Mouse (Mus musculus): ENCODE results near the gene Fam98b. TPM values are rescaled to one million over a fixed set of nuclear protein-coding genes. Genes with fewer than 3 reads are reported as not detected.
A peak's percentile ranks its signal among the peaks of the same experiment; 100 is the strongest.

Fam98b gene
- 5.1 and 6.5 TPM in 2 replicates for polyA plus RNA-seq (2014; fragmentation: Nextera tagmentation; extraction: Ambion mirVana)

DNA sequence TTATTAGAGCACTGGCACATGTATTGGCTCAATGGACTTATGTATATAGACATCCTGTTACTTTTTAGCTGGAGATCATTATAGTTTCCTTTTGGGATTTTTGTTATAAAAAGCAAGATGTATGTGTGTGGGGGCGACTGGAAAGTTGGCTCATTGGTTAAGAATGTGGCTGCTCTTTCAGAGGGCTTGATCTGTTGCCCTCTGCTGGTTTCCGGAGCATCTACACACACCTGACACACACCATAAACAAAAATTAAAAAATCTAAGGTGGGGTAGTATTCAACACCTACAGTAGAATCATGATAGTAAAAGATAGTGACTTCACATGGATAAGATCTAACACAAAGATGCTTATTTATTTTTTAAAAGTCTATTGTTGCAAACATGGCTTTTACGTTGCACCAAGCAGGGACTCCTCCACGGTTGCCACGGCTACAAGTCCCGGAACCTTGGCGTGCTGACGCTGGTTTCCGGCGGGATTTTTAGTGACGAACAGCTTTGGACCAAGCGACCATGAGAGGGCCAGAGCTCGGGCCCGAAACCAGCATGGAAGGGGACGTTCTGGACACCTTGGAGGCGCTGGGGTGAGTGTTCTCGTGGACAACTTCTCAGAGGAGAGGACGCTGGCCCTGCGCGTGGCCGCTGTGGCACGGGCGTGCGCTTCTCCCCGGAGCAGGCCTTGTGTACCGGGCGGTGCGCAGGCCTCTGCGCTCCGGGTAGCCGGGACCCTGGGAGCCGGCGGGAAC is at the start of gene Fam98b:
Fam98b (plus strand) TSS at position 485 of the 746 bp plus-strand sequence.
- WGBS (ENCODE audit: insufficient replicate concordance) = under 1% methylated on average over 33 of the region's 33 CpGs
- Histone ChIP-seq H3K9me3 (replicated peaks; ENCODE audit: control insufficient read depth, low read length) (no peaks in the 10 kb centered on the region), H3K36me3 (ENCODE audit: control insufficient read depth, insufficient read depth, low read length) (no peaks in the 10 kb centered on the region), H3K4me3 (ENCODE audit: low read depth, low read length) (peak within 1 kb of the TSS; percentile 94), H3K9ac (ENCODE audit: low read depth, low read length) (peak within 1 kb of the TSS; percentile 96), H3K4me2 (peak within 1 kb of the TSS; percentile 84), H3K27ac (ENCODE audit: low read depth, low read length) (peak within 1 kb of the TSS; percentile 31), H3K4me1 (ENCODE audit: control insufficient read depth, insufficient read depth, low read length) (peaks cover 6% of the 10 kb centered on the region; the same call in 1 of the 2 replicates), H3K27me3 (ENCODE audit: control insufficient read depth, insufficient read depth, low read length) (no peaks in the 10 kb centered on the region)
- peak; percentile 81 for ATAC-seq (replicated peaks; ENCODE audit: insufficient number of reproducible peaks, low FRiP score, low TSS enrichment)

DNA sequence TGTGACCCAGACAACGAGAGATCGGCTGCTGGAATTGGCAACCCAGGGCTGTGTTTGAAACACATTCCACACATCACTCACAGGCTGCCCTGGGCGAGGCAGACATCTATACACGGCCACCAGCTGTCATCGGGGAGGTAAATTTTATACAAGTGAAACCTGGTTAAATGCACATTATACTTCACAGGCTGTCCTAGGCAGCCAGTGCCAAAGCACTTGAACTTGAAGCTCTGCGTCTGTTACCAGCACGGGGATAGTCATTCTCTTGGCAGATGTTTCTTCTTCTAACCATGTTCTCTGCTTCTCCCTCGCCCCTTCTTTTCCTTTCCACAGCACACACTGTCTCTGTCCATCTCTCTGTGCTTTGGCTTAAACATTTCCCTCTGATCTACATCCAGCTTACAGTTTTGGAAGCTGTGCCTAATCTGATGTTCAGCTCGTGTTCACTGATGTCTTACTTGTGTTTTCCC is 48.6 kb upstream of the Fam98b start:
- WGBS (ENCODE audit: insufficient replicate concordance) = 52% methylated on average over 9 of the region's 9 CpGs
- H3K4me1 ChIP-seq (ENCODE audit: control insufficient read depth, insufficient read depth, low read length) = no peaks in the 10 kb centered on the region
- no peaks in the 10 kb centered on the region for H3K9me3 ChIP-seq (replicated peaks; ENCODE audit: control insufficient read depth, low read length)
- no peak overlapping the region; the same call in 1 of the 2 replicates for H3K4me2 ChIP-seq
- H3K36me3 ChIP-seq (ENCODE audit: control insufficient read depth, insufficient read depth, low read length) = no peaks in the 10 kb centered on the region
- H3K27ac ChIP-seq (ENCODE audit: low read depth, low read length) = no peak overlapping the region
- no peak overlapping the region for H3K4me3 ChIP-seq (ENCODE audit: low read depth, low read length)
- no peak for ATAC-seq (replicated peaks; ENCODE audit: insufficient number of reproducible peaks, low FRiP score, low TSS enrichment)
- no peaks in the 10 kb centered on the region for H3K27me3 ChIP-seq (ENCODE audit: control insufficient read depth, insufficient read depth, low read length)
- no peak overlapping the region for H3K9ac ChIP-seq (ENCODE audit: low read depth, low read length)

DNA sequence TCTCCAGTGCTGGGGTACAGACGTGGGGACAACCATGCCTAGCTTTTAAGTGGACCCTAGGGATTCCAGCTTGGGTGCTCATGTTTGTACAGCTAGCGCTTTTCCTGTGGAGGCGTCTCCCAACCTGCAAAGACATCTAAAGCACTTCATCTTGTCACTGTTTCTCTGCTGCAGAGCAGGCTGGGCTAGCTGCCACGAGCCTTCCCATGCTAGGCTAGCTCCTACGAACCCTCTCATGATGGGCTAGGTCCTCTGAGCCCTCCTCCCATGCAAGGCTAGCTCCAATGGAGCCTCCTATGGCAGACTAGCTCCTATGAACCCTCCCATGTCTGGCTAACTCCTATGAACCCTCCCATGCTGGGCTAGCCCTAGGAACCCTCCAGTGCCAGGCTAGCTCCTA is 46.2 kb upstream of the Fam98b start:
- Histone ChIP-seq H3K27ac (ENCODE audit: low read depth, low read length) (no peak overlapping the region), H3K4me3 (ENCODE audit: low read depth, low read length) (no peak overlapping the region), H3K9ac (ENCODE audit: low read depth, low read length) (no peak overlapping the region), H3K36me3 (ENCODE audit: control insufficient read depth, insufficient read depth, low read length) (no peaks in the 10 kb centered on the region), H3K4me1 (ENCODE audit: control insufficient read depth, insufficient read depth, low read length) (no peaks in the 10 kb centered on the region), H3K4me2 (no peak overlapping the region), H3K9me3 (replicated peaks; ENCODE audit: control insufficient read depth, low read length) (no peaks in the 10 kb centered on the region), H3K27me3 (ENCODE audit: control insufficient read depth, insufficient read depth, low read length) (no peaks in the 10 kb centered on the region)
- 54% methylated on average over 5 of the region's 5 CpGs for WGBS (ENCODE audit: insufficient replicate concordance)
- ATAC-seq (replicated peaks; ENCODE audit: insufficient number of reproducible peaks, low FRiP score, low TSS enrichment) = no peak

DNA sequence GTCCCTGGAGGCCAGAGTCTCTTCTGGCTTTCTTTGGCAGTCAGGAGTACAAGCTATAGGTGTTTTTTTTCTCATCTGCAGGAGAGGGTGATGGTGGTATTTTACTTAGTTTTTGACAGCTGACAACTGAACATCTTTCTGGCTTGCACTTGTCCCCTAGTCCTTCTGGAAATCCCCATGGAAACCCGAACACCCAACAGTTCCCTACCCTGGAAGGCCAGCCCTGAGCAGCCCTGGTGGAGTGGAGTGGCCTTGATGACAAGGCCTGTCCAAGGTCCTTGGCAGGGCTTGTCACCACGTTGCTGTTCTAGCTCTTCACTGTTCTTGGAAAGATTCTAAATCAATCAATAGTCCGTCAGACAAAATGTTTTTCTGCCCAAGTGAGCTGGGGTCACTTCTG is 45.0 kb upstream of the Fam98b start:
- 31% methylated on average over 3 of the region's 3 CpGs for whole genome bisulfite sequencing (ENCODE audit: insufficient replicate concordance)
- H3K36me3 ChIP-seq (ENCODE audit: control insufficient read depth, insufficient read depth, low read length) = no peaks in the 10 kb centered on the region
- H3K9ac ChIP-seq (ENCODE audit: low read depth, low read length) = no peak overlapping the region
- H3K27ac ChIP-seq (ENCODE audit: low read depth, low read length) = no peak overlapping the region
- no peak overlapping the region for H3K4me2 ChIP-seq
- no peaks in the 10 kb centered on the region for H3K27me3 ChIP-seq (ENCODE audit: control insufficient read depth, insufficient read depth, low read length)
- ATAC-seq (replicated peaks; ENCODE audit: insufficient number of reproducible peaks, low FRiP score, low TSS enrichment) = no peak
- H3K4me1 ChIP-seq (ENCODE audit: control insufficient read depth, insufficient read depth, low read length) = no peaks in the 10 kb centered on the region
- no peak overlapping the region for H3K4me3 ChIP-seq (ENCODE audit: low read depth, low read length)
- no peaks in the 10 kb centered on the region for H3K9me3 ChIP-seq (replicated peaks; ENCODE audit: control insufficient read depth, low read length)

DNA sequence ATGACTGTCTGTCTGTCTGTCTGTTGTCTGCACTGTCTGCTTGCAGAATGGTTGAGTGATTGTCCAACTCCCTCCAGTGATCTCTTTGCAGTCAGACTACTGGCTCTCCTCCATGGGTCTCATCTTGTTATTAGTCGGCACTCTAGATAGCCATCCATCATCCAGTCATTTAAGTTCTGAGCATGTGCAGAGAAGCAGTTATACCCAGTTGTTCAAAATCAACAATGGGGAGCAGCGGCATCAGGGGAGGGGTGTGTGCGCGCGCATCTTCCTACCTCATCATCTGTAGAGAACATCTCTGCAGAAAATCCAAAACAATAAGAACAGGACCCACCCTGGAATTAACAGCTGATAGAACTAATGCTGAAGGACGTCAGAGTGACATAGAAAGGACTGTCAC is 44.5 kb upstream of the Fam98b start:
- no peak overlapping the region for H3K4me2 ChIP-seq
- no peaks in the 10 kb centered on the region for H3K27me3 ChIP-seq (ENCODE audit: control insufficient read depth, insufficient read depth, low read length)
- no peak overlapping the region for H3K27ac ChIP-seq (ENCODE audit: low read depth, low read length)
- H3K9ac ChIP-seq (ENCODE audit: low read depth, low read length) = no peak overlapping the region
- H3K9me3 ChIP-seq (replicated peaks; ENCODE audit: control insufficient read depth, low read length) = no peaks in the 10 kb centered on the region
- 70% methylated on average over 6 of the region's 6 CpGs for WGBS (ENCODE audit: insufficient replicate concordance)
- no peak for ATAC-seq (replicated peaks; ENCODE audit: insufficient number of reproducible peaks, low FRiP score, low TSS enrichment)
- H3K36me3 ChIP-seq (ENCODE audit: control insufficient read depth, insufficient read depth, low read length) = no peaks in the 10 kb centered on the region
- peaks cover under 1% of the 10 kb centered on the region; the same call in 1 of the 2 replicates for H3K4me1 ChIP-seq (ENCODE audit: control insufficient read depth, insufficient read depth, low read length)
- H3K4me3 ChIP-seq (ENCODE audit: low read depth, low read length) = no peak overlapping the region

DNA sequence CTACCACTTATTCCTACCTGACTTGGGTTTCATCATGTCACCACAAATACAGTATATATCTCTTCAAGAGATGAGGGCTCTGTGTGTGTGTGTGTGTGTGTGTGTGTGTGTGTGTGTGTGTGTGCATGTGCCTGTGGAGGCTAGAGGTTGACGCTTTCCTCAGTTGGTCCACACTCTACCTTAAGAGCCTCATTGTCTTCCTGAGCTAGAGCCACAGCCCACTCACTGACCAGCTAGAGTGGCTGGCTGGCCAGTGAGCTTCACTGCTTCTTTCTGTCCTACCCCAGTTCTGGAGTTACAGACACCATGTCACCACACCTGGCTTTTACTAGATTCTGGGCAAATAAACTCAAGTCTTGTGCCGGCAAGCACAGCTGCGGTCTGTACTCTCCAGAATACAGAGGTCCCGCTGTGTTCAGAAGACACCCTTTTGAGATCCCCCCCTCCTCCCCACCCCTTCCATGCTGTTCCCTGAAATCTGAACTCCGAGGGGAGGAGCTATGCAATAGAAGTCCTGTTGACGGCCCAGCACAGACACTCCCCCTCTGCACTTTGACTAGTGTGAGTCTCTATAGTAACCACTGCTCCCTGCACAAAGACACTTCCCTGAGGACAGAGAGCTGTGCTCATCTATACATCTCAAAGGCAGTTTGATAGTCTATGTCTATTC is 39.0 kb upstream of the Fam98b start:
- no peak overlapping the region for H3K9ac ChIP-seq (ENCODE audit: low read depth, low read length)
- H3K4me1 ChIP-seq (ENCODE audit: control insufficient read depth, insufficient read depth, low read length) = peaks cover 8% of the 10 kb centered on the region; the same call in 1 of the 2 replicates
- H3K36me3 ChIP-seq (ENCODE audit: control insufficient read depth, insufficient read depth, low read length) = no peaks in the 10 kb centered on the region
- peak overlapping the region; percentile 25; the same call in 1 of the 2 replicates for H3K4me3 ChIP-seq (ENCODE audit: low read depth, low read length)
- no peaks in the 10 kb centered on the region for H3K9me3 ChIP-seq (replicated peaks; ENCODE audit: control insufficient read depth, low read length)
- WGBS (ENCODE audit: insufficient replicate concordance) = 3% methylated on average over 6 of the region's 6 CpGs
- H3K27ac ChIP-seq (ENCODE audit: low read depth, low read length) = no peak overlapping the region
- peak overlapping the region; percentile 60 for H3K4me2 ChIP-seq
- no peaks in the 10 kb centered on the region for H3K27me3 ChIP-seq (ENCODE audit: control insufficient read depth, insufficient read depth, low read length)
- ATAC-seq (replicated peaks; ENCODE audit: insufficient number of reproducible peaks, low FRiP score, low TSS enrichment) = peak; percentile 86

DNA sequence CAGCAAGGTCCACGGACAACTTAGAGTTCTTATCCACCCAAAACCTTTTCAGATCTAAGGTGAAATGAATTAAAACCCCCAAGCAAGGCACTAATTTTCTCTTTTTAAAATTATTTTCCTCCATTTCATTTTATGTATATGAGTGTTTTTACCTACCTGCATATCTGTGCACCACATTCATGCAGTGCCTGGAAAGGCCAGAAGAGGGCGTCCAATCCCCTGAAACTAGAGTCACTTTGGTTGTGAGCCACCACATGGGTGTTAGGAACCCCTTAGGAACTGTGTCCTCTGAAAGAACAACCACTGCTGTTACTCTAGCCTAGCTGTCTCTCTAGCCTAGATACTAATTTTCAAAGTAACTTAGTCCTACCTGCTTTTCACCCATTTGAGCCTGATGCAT is 33.4 kb upstream of the Fam98b start:
- no peaks in the 10 kb centered on the region for H3K27me3 ChIP-seq (ENCODE audit: control insufficient read depth, insufficient read depth, low read length)
- H3K36me3 ChIP-seq (ENCODE audit: control insufficient read depth, insufficient read depth, low read length) = no peaks in the 10 kb centered on the region
- no peak overlapping the region for H3K4me3 ChIP-seq (ENCODE audit: low read depth, low read length)
- no peak overlapping the region for H3K9ac ChIP-seq (ENCODE audit: low read depth, low read length)
- H3K27ac ChIP-seq (ENCODE audit: low read depth, low read length) = no peak overlapping the region
- H3K4me2 ChIP-seq = no peak overlapping the region
- no peaks in the 10 kb centered on the region for H3K4me1 ChIP-seq (ENCODE audit: control insufficient read depth, insufficient read depth, low read length)
- no peak for ATAC-seq (replicated peaks; ENCODE audit: insufficient number of reproducible peaks, low FRiP score, low TSS enrichment)
- WGBS (ENCODE audit: insufficient replicate concordance) = 46% methylated on average over 2 of the region's 2 CpGs
- H3K9me3 ChIP-seq (replicated peaks; ENCODE audit: control insufficient read depth, low read length) = no peaks in the 10 kb centered on the region

DNA sequence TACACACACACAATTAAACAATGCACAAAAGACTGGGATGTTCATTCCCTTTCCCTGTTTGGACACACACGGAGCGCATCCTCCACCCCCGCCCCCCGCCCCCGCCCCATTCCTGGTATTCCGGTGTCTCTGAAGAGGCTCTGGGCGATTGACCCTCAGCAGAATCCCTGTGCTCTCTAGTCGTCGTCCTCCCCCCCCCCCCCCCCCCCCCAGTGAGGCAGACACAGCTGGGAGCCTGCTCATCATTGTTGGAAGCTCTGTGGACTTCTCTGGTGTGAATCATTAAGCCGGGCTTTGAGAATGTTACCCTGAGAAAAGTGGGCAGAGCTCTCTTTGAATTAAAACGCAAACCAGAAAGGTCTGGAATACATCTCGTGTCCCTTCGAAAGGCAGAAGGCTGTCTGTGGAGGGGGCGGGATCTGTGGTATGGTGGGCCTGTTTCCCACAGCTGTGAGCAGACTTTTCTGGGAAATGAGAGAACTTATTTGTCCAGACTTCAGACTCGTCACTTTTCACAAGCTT is 31.8 kb upstream of the Fam98b start:
- 14% methylated on average over 15 of the region's 15 CpGs for WGBS (ENCODE audit: insufficient replicate concordance)
- H3K4me1 ChIP-seq (ENCODE audit: control insufficient read depth, insufficient read depth, low read length) = no peaks in the 10 kb centered on the region
- H3K9ac ChIP-seq (ENCODE audit: low read depth, low read length) = no peak overlapping the region
- H3K27me3 ChIP-seq (ENCODE audit: control insufficient read depth, insufficient read depth, low read length) = no peaks in the 10 kb centered on the region
- no peak for ATAC-seq (replicated peaks; ENCODE audit: insufficient number of reproducible peaks, low FRiP score, low TSS enrichment)
- H3K4me2 ChIP-seq = peak overlapping the region; percentile 36; the same call in 1 of the 2 replicates
- H3K9me3 ChIP-seq (replicated peaks; ENCODE audit: control insufficient read depth, low read length) = no peaks in the 10 kb centered on the region
- no peaks in the 10 kb centered on the region for H3K36me3 ChIP-seq (ENCODE audit: control insufficient read depth, insufficient read depth, low read length)
- no peak overlapping the region for H3K27ac ChIP-seq (ENCODE audit: low read depth, low read length)
- H3K4me3 ChIP-seq (ENCODE audit: low read depth, low read length) = no peak overlapping the region
